Mouse (Mus musculus) spleen, adult 2 months (tissue): ENCODE results near the gene Pip5k1a.
A peak's percentile ranks its signal among the peaks of the same experiment; 100 is the strongest.

Experiments
- CTCF ChIP-seq: fragments of 200-500 bp; IDR thresholded peaks from 2 replicates; pipeline ENCODE4 v1.5.1; 2011; ENCODE audit warnings: mild to moderate bottlenecking, inconsistent platforms; ENCODE audit not compliant: insufficient read depth, insufficient read length, insufficient replicate concordance; ENCODE audit errors: extremely low read depth
- POLR2A ChIP-seq: fragments of 200-500 bp; IDR thresholded peaks from 2 replicates; pipeline ENCODE4 v1.6.1; 2011; ENCODE audit warnings: low read depth, low read length, inconsistent platforms

GRCm38 (mm10) chr3:95124246-95124645 is 17.5 kb upstream of the Pip5k1a start, which contains the start of gene Tmod4:
- TF ChIP-seq CTCF, result peak; percentile 30; the same call in 1 of the 2 replicates
- TF ChIP-seq POLR2A, result no peak
